Mouse (Mus musculus): ENCODE measurements around the gene Cd300ld2.
"Not testable (repeated sequence)": the region's sequence is repeated elsewhere in the genome, so short reads cannot be mapped to it uniquely, and the experiment has no call there.

Cd300ld2 gene

DNA sequence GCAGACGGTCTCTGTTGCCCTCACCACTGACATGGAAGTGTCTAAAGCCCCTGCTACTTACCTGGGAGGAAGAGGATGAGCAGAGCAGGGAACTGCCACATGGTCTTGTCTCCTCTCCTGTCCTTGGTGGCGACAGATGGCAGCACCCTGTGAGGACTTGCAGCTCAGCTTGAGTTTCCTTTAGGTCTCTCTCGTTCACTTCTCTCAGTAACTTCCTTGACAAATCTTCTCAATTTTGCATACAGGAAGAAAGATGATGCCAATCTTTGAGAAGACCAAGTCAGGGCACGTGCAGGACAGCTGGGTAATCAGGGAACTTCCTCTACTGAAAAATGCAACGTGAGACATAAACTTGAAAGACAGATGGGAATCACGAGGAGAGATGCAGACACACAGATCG lies at the start of gene Cd300ld2:
Gene Cd300ld2, minus strand, starts transcription at position 101 of the 400 bp plus-strand sequence.
- DNase-seq (ENCODE audit: low spot score in 2 of 2) = not testable (repeated sequence)

- no peak for DNase-seq (ENCODE audit: low spot score in 2 of 2)
Observed at GRCm38 (mm10) chr11:115062077-115062476, 46.1 kb upstream of the Cd300ld2 start, which contains the start of gene Cd300e. TSS of gene Cd300e (minus strand) at chr11:115062177.

GRCm38 (mm10) chr11:115059797-115060196 lies 43.8 kb upstream of the Cd300ld2 start:
- no peak for DNase-seq (ENCODE audit: low spot score in 2 of 2)

DNA sequence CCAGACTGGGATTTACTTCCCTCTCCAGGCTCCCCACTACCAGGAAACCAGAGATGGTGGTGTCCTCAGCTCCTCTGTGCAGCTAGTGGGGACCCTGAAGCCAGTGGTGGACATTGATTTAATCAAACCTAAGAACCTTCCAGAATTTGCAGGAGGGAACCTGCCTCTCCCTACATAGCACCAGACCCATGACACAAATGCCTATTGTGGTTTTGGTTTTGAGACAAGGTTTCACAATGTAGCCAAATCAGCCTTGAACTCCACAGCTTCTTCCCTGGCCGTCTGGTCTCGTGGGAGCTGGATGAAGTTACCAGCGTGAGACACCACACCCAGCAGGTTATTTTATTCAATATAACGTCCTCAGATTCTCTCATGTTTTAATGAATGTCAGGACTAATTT lies 42.7 kb upstream of the Cd300ld2 start:
- no peak for DNase-seq (ENCODE audit: low spot score in 2 of 2)

DNA sequence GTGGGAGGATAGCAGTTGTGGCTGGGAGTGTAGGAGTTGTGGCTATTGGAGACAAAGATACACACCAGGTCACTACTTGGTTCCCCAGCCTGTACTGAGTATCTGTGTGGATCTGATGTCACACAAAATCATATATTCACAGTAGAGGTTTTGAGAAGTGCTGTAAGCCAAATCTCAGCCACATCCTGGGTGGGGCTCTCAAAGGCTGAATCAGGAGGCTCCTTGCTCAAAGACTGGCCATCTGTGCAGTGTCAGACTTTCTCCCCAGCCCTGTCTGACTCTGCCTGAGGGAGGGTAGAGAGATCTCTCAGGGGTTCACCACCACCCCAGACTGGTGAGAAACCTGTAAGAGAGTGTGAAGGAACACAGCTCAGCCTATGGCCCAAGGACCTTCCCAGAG lies 38.5 kb upstream of the Cd300ld2 start:
- no peak for DNase-seq (ENCODE audit: low spot score in 2 of 2)

DNA sequence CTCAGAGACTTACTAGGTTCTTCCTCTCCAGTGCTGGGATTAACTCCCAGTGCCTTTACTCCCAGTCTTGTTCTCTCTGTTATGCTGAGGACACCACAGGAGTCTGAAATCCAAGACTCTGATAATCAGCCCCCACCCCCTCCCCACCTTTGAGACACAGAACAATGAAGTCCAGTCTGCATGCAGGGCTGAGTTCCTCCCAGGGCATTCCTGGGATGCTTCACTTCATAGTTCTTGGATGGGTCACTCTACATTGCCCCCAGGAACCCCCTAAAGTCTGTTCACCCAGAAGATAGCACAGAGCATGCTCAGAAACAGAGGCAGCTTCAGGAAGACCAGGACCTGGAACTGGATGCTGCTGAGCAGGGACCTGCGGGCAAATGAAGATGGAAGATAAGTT lies 37.0 kb upstream of the Cd300ld2 start:
- no peak for DNase-seq (ENCODE audit: low spot score in 2 of 2)

GRCm38 (mm10) chr11:115052206-115052605 lies 36.2 kb upstream of the Cd300ld2 start:
- no peak for DNase-seq (ENCODE audit: low spot score in 2 of 2)

DNA sequence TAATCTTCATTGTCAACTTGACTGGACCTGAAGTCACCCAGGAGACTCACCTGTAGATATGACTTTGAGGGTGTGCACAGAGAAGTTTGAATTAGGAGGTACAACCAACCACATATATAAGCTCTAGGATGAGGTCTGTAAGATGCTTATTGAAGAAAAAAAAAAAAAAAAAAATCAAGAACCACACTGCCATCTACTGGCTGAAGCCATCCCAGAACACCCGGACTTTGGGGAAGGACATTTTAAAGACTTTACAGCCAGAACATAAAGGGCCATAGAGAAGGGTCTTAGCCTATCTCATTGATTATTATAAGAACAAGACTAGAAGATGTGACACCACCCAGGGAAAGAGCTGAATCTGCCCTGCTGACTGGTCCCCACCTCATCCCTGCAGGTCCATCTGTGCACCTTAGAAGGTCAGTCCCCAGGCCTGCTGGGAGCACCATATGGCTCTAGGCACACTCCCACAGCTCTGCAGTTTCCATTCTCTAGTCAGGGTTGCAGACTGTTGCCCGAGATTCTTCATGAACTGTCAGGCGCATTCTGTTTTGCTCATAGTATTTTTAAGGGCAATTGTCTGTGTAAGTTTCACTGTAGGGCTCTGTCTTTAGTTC lies 33.4 kb upstream of the Cd300ld2 start:
- DNase-seq (ENCODE audit: low spot score in 2 of 2) = no peak

DNA sequence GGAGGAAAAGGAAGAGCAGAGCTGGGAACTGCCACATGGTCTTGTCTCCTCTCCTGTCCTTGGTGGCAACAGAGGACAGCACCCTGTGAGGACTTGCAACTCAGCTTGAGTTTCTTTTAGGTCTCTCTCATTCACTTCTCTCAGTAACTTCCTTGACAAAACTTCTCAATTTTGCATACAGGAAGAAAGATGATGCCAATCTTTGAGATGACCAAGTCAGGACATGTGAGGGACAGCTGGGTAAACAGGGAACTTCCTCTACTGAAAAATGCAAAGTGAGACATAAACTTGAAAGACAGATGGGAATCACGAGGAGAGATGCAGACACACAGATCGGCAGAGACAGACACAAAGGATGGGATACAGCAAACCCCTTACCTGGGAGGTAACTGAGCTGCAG lies 32.3 kb upstream of the Cd300ld2 start, which contains the start of gene Cd300ld3:
Gene Cd300ld3, minus strand, starts transcription at position 151 of the 400 bp plus-strand sequence.
- DNase-seq (ENCODE audit: low spot score in 2 of 2) = peak in 1 of 2 experiments; percentile 44

- DNase-seq (ENCODE audit: low spot score in 2 of 2) = not testable (repeated sequence)
Observed at GRCm38 (mm10) chr11:115037669-115038068, 21.7 kb upstream of the Cd300ld2 start, which contains the start of gene Cd300ld5. TSS of gene Cd300ld5 (minus strand) at chr11:115037769.

- DNase-seq (ENCODE audit: low spot score in 2 of 2) = not testable (repeated sequence)
Observed at GRCm38 (mm10) chr11:115026912-115027311, 10.9 kb upstream of the Cd300ld2 start, which contains the start of gene Cd300ld4. TSS of gene Cd300ld4 (minus strand) at chr11:115027012.

DNA sequence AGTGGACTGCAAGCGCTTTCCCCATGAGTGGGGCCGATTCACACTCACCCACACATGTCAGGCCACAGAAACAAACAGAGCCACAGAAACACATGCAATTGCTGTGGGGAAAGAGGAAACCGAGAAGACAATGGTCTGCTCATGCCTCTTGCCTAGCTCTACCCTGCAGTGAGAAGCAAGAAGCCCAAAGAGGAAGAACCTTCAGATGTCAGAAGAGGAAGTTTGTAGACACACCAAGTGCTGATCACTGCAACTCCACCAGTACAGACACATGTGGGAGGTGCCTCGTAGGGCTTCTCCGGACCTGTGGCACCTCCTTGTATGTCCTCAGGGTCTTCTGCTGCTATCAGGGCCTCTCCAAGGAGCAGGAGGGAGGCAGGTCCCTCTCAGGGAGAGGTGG lies 11.9 kb downstream of the Cd300ld2 start:
- DNase-seq (ENCODE audit: low spot score in 2 of 2) = peak; percentile 3 to 46

DNA sequence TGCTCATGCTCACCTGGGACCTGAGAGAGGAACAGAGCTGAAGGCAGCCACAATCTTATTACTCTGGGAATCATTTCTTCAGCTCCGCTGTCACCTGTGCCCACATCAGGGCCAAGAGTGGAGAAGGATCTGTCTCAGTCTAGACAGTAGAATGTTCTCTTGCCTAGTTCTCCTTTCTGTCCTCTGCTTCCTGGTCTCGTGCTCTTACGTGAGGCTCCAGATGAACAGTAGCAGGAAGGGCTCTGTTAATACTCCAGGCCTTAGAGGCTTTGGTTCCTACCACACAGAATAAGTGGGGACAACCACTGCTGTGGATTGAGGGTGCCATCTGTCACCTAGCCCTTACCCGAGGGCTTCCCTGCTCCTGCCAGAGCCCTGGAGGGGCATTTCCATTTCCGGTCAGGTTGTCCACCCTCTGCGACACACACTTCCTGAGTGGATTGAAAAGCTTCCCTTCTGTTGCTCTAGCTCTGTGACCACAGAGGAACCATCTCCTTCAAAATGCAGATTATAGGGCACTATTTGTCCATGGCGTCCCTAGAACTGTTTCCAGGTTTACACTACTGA lies 14.4 kb downstream of the Cd300ld2 start, which contains the start of gene Cd300c2:
Gene Cd300c2, minus strand, starts transcription at position 407 of the 567 bp plus-strand sequence.
- no peak for DNase-seq (ENCODE audit: low spot score in 2 of 2)

GRCm38 (mm10) chr11:114989793-114990192 lies 26.2 kb downstream of the Cd300ld2 start, which contains the start of gene Cd300ld:
TSS of gene Cd300ld (minus strand) at chr11:114989922.
- peak in 1 of 2 experiments; percentile 4 for DNase-seq (ENCODE audit: low spot score in 2 of 2)

DNA sequence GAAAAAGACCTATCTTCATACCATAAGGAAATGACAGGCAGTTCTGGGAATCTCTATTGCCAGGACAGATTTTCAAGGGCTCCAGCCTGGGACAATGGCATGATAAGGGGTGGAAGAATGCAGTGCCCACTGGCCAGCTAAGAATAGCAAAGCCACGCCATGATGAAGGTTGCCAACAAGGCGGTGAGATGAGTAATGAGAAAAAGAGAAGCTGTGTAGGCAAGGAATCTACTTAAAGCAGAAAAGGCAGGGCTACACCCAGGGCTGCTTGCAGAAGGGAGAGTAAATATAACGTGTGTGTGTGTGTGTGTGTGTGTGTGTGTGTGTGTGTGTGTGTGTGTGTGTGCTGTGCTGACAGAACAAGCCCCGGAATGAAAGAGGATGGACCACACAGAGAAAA lies 34.1 kb downstream of the Cd300ld2 start:
- no peak for DNase-seq (ENCODE audit: low spot score in 2 of 2)

DNA sequence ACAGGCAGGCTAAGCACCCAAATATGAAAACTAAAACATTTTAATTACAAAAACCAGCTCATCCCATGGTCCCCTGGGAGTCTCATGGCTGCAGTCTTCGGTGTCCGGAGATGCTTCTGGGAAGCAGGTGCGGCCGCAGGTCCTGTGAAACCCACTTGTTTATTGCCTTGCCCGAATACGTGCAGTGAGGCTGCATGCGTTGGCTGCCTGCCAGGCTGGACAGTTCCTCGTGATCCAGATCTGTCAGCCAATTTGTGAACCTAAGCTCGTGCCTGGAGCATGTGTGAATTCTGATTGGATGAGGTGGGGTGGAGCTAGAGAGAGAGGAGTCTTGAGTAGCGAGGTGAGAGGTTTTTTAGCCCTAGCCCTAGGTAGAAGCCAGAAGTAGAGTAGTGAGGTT lies 43.3 kb downstream of the Cd300ld2 start:
- DNase-seq (ENCODE audit: low spot score in 2 of 2) = no peak

- peak; percentile 10 to 54 for DNase-seq (ENCODE audit: low spot score in 2 of 2)
Observed at GRCm38 (mm10) chr11:114968752-114969207, 47.2 kb downstream of the Cd300ld2 start, which contains the start of gene Cd300c. TSS of gene Cd300c (minus strand) at chr11:114969157.

- no peak for DNase-seq (ENCODE audit: low spot score in 2 of 2)
Observed at GRCm38 (mm10) chr11:114965182-114965828, 50.7 kb downstream of the Cd300ld2 start.

DNA sequence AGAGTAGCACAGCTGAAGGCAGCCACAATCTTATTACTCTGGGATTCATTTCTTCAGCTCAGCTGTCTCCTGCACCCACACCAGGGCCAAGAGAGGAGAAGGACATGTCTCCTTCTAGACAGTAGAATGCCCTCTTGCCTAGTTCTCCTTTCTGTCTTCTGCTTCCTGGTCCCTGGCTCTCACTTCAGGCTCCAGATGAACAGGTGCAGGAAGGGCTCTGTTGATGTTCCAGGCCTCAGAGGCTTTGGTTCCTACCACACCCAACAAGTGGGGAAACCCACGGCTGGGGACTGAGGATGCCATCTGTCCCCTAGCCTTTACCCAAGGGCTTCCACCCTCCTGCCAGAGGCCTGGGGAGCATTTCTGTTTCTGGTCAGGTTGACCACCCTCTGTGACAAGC lies 55.6 kb downstream of the Cd300ld2 start:
- no peak for DNase-seq (ENCODE audit: low spot score in 2 of 2)

Measured in heart, adult 9 months (tissue).